Mouse (Mus musculus): Measurements from ENCODE around the gene Scrt2.
A peak's percentile ranks its signal among the peaks of the same experiment; 100 is the strongest.

Scrt2 gene

GRCm38 (mm10) chr2:152082456-152083285 is 1.3 kb downstream of the Scrt2 start:
- DNase-seq: no peak

DNA sequence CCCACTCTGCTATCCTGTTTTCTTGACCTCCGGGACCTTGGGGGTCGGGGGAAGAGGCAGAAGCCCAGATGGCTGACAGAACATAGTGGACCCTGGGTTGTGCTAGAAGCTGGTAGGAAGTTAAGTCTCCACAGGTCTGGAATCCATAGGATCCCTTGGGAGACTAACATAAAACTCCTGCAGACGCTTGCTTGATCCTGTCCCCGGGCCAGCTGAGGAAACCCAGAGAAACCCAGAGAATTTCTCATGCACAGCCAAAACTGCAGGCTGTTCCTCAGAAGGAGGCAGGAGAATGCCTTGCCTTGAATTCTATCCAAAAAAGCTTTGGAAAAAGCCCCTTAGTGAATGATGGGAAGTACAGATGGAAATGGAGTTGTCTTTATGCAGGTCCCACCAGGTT is 2.1 kb downstream of the Scrt2 start:
- DNase-seq: no peak

DNA sequence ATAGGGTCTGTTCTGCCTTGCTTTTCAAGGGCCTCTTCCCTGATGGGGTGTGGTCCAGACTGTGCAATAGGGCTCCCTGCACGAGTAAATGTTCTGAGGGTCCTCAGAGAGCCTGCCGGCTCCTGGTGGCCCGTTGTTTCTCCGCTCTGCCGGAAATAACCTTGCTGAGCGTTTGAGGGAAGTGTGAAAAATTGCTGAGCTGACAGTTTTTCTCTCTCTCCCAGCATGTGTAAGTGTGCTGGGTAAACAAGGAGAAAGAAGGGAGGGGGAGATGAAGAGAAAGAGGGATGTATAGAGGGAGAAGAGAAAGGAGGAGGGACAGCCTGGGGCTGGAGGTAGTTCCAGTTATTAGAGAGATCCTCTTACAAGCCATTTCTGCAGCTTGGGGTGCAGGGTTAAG is 3.0 kb downstream of the Scrt2 start:
- no peak for DNase-seq

GRCm38 (mm10) chr2:152085414-152085813 is 4.1 kb downstream of the Scrt2 start:
- DNase-seq: no peak

- DNase-seq: no peak
Measured at GRCm38 (mm10) chr2:152086451-152086850, 5.1 kb downstream of the Scrt2 start.

GRCm38 (mm10) chr2:152087111-152087510 is 5.8 kb downstream of the Scrt2 start:
- no peak for DNase-seq

- DNase-seq: peak; percentile 56
Measured at GRCm38 (mm10) chr2:152089078-152089477, 7.7 kb downstream of the Scrt2 start.

DNA sequence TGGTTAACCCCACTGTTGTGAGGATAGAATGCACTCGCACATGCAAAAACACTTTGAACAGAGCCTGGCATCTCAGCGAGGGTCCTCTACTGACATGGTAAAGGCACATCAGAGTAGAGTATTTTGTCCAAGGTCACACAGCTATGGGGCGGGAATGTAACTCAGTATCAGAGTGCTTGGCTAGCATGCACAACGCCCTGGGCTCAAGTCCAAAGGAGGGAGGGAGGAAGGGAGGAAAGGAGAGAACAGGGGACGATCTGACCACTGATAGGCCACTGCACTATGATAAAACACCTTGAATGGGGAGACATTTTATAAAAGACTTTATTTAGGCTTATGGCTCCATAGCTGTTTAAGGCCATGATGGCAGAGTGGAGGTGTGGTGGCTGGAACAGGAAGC is 8.3 kb downstream of the Scrt2 start:
- DNase-seq: no peak

DNA sequence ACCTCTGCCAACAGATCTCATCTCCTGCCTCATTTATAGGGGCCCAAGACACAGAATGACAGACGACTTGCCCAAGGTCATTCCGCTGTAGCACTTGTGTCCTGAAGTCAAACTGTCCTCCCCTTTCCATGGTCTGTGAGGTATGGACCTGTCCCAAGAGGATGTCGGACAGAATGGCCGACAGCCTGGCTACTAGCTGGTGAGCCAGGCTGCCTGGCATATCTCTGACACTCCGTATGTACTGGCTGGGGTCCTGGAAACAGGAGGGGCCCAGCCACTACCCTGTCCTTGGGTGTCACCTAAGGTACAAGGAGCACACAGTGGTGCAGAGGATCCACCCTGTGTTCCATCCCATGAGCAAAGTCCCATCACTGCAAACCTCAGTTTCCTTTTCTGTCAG is 9.2 kb downstream of the Scrt2 start:
- no peak for DNase-seq

- no peak for DNase-seq
Measured at GRCm38 (mm10) chr2:152091342-152092056, 10.2 kb downstream of the Scrt2 start.

GRCm38 (mm10) chr2:152092927-152093326 is 11.6 kb downstream of the Scrt2 start:
- no peak for DNase-seq

DNA sequence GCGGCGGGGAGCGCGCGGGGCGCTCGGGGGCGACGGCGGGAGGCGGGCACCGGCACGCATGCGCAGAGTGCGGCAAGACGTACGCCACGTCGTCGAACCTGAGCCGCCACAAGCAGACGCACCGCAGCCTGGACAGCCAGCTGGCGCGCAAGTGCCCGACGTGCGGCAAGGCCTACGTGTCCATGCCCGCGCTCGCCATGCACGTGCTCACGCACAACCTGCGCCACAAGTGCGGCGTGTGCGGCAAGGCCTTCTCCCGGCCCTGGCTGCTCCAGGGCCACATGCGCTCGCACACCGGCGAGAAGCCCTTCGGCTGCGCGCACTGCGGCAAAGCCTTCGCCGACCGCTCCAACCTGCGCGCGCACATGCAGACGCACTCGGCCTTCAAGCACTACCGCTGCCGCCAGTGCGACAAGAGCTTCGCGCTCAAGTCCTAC is 12.0 kb downstream of the Scrt2 start:
- no peak for DNase-seq

DNA sequence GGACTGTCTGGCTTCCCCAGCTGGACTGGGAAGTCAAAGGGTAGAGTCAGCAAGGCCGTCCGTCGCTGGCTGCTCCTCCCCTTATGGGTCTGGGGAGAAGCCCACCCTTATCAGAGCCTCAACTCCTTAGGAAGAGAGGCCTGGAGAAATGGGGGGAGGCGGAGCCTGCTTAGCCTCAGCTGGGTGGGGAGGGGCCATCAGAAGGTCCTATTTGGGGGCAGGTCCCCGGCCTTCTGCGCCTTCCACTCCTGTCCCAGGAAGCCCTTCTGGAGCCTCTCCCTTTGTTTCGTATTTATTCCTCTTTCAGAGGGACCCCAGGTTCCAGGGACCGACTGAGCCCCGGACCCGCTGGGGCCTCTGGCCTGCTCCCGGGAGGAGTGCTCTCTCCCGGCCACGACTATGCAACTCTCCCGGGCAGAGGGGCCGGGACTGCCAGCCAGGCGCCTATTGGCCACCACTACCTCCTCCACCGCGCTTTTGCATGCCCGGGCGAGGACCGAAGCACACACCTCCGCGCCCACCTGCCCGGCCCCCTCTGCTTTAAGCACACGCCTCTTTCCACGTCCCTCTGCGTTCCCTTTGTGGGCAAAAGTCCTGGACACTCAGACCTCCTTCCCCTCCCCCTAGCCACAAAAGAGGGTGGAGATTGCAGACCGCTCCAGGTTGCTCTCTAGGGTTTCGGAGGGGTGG is 13.7 kb downstream of the Scrt2 start:
- no peak for DNase-seq

- no peak for DNase-seq
Measured at GRCm38 (mm10) chr2:152096922-152097321, 15.6 kb downstream of the Scrt2 start.

DNA sequence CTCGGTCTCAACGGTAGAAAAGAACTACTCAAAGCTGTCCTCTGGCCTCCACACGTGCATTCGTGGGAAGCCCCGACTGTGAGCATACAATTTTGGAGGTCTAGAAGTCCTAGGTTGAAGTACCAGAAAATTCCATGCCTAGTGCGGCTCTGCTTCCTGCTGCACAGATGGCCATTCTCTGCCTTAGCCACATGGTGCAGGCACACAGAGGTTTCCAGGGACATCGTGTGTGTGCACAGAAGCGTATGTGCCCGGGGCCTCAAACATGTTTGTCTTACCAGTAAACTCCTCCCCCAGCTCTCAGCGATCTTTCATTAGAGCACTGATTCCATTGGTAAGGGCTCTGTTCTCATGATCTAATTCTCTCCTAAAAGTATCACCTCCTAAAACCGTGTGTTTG is 16.6 kb downstream of the Scrt2 start:
- no peak for DNase-seq

GRCm38 (mm10) chr2:152099538-152099937 is 18.2 kb downstream of the Scrt2 start:
- DNase-seq: no peak

DNA sequence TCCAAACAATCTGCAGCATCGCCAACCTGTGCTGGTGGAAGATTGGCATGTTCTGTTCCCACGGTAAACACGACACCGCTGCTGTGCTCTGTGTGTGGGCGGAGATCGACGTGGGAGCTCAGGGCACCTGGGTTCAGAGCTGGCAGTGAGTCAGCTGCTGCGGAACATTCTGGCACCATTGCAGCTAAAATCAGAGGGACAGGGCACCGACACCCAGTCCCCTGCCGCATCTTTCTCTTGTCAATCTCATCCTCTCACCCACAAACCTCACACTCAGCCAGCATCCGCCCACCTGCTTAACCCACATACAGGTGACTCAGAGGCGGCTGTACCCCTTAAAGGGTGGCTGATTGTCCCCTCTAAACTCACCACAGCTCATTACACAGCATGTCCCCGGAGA is 20.4 kb downstream of the Scrt2 start:
- DNase-seq: no peak

- no peak for DNase-seq
Measured at GRCm38 (mm10) chr2:152102369-152102768, 21.0 kb downstream of the Scrt2 start.

DNA sequence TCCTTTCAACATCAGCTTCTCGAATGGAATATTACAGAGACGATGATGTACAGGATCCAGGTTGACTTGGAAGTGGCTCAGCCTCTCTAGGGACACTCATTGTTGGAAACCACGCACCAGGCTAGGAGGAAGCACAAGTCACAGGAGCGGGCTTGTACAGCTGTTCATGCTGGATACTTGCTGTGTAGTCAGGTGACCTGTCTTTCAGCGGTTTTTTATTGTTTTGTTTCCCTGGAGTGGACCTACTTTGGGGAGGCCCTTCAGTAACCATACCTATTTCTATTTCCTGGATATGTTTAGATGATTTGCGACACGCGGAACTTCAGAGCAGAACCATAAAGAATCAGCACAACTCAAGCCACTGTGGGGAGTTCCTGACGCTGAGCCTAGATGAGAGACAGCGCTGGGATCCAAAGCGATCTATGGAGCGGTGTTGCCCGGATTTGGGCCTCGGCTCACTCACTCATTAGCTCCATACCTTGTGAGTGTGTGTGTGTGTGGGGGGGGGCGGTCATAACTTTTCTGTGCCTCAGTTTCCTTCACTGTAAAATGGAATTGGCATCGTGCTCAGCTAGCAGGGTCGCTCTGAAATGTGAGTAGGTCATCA is 23.5 kb downstream of the Scrt2 start:
- DNase-seq: no peak

GRCm38 (mm10) chr2:152105318-152106224 is 24.2 kb downstream of the Scrt2 start, which contains the start of gene Srxn1:
Gene Srxn1 (plus strand): TSS chr2:152105516.
- DNase-seq: peak; percentile 94

DNA sequence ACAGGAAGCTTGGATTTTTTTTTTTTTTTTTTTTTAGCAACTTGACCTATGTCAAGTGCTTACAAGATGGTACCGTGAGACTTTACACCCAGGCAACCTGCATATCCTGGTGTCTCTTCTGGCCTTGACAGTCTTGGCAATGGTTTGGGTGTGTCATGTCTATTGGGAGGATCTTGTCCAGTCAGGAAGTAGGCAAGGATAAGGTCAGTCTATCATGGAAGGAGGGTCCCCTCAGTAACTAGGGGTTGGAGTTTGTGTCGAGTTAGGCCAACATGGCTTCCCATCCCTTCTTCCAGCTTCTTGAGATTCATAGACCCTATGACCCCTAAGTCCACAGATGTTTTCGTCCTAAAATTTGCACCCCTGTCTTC is 24.9 kb downstream of the Scrt2 start:
- no peak for DNase-seq

DNA sequence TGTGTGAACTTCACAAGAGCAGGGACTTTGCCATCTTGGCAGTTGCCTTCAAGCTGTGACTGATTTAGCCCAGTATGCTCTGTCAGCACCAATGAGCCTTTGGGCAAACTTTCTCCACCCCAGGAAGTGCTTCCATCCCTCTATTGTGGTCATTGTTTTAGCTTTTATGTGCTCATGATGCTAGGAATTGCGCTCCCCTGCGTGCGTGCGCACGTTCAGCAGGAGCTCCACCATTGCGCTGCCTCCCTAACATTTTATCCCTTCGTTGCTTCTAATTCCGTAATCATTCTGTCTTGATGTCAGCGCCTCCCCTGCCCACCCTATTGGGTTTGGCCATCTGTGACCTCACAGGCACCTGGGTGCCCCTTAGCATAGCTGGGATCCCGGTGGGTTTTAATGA is 25.3 kb downstream of the Scrt2 start:
- DNase-seq: no peak
